Mouse (Mus musculus) midbrain, embryonic 15.5 days (tissue): ENCODE results near the gene Eps15. TPM values are rescaled to one million over a fixed set of nuclear protein-coding genes. Genes with fewer than 3 reads are reported as not detected.

Experiments
- ATAC-seq: fragments of 200-750 bp; cut with Nextera tagmentation; replicated peaks from 2 replicates; pipeline ENCODE4 v1.8.0; 2017; ENCODE audit warnings: moderate TSS enrichment
- H3K27ac ChIP-seq: fragments of 300-500 bp; sonication (generic); 2 replicates; pipeline ENCODE4 v1.5.1; 2015; ENCODE audit warnings: mild to moderate bottlenecking, inconsistent platforms
- H3K27me3 ChIP-seq: fragments of 300-500 bp; sonication (generic); replicated peaks from 2 replicates; pipeline ENCODE4 v1.6.1; 2015; ENCODE audit warnings: inconsistent platforms
- H3K36me3 ChIP-seq: fragments of 300-500 bp; sonication (generic); replicated peaks from 2 replicates; pipeline ENCODE4 v1.6.1; 2015; ENCODE audit warnings: inconsistent platforms
- H3K4me1 ChIP-seq: fragments of 300-500 bp; sonication (generic); 2 replicates; pipeline ENCODE4 v1.6.1; 2015; ENCODE audit warnings: inconsistent platforms
- H3K4me2 ChIP-seq: fragments of 300-500 bp; sonication (generic); 2 replicates; pipeline ENCODE4 v1.6.1; 2015; ENCODE audit warnings: inconsistent platforms, mild to moderate bottlenecking, moderate library complexity
- H3K4me3 ChIP-seq: fragments of 300-500 bp; sonication (generic); 2 replicates; pipeline ENCODE4 v1.5.1; 2015; ENCODE audit warnings: mild to moderate bottlenecking, inconsistent platforms
- H3K9ac ChIP-seq: fragments of 300-500 bp; sonication (generic); 2 replicates; pipeline ENCODE4 v1.6.1; 2015; ENCODE audit warnings: mild to moderate bottlenecking, inconsistent platforms
- H3K9me3 ChIP-seq: fragments of 300-500 bp; sonication (generic); 2 replicates; pipeline ENCODE4 v1.6.1; 2016; ENCODE audit warnings: inconsistent platforms
- WGBS: fragments of 180-500 bp; shearing (Covaris S2); methylation state at CpG from one replicate; pipeline ENCODE4 v1.1.7; 2015; ENCODE audit warnings: mixed read lengths; 5-methylcytosine and 5-hydroxymethylcytosine counted together
- polyA plus RNA-seq: library from polyadenylated mRNA; unstranded; fragments of >200 nt; fragmentation: Nextera tagmentation; extraction: Ambion mirVana; gene quantifications from 2 replicates; pipeline ENCODE4 v1.2.1, GENCODE M21; 2015

Gene Eps15
- polyA plus RNA-seq, 1 experiment from 2014 or later = 61.0 TPM

DNA sequence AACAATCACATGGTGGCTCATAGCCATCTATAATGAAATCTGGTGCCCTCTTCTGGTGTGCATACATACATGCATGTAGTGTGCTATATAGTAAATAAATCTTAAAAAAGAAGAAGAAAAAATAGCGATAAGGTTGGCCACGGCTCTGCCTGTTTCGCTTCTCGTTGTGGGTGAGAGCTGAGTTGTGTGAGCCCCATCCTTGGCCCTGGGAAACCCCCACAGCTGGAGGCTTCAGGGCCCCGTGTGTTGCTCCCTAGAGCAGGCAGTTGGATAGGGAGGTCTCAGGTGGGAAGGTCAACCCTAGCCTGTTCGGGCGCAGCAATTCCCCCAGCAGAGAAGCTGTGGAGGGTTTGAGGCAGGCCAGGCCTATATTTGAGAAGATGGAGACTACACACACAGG, 150.2 kb downstream of the Eps15 start:
- H3K4me3 ChIP-seq = no peak overlapping the region
- H3K36me3 ChIP-seq = no peaks in the 10 kb centered on the region
- H3K4me1 ChIP-seq = peaks cover 8% of the 10 kb centered on the region; the same call in 1 of the 2 replicates
- WGBS = 90% methylated on average over 7 of the region's 7 CpGs
- H3K9ac ChIP-seq = no peak overlapping the region
- H3K9me3 ChIP-seq = no peaks in the 10 kb centered on the region
- H3K4me2 ChIP-seq = no peak overlapping the region
- no peak for ATAC-seq
- no peak overlapping the region for H3K27ac ChIP-seq
- H3K27me3 ChIP-seq = no peaks in the 10 kb centered on the region

DNA sequence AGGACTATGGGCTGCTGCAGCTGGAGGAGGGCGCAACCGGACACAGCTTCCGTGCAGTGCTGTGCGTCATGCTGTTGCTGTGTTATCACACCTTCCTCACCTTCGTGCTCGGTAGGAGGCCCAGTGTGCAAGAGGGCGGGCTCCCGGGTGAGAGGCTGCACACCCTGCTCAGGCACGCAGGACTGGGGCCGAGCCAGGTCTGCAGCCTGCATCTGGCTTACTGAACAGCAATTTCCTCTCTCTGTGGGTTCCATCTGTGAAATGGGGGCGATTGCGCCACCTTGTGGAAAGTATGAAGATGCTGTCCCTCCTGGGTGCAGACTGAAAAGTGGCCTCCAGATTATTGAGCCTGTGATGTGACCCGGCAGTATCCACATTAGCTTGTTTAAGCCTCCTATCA, 150.8 kb downstream of the Eps15 start:
- Histone ChIP-seq H3K4me3 (no peak overlapping the region), H3K27ac (no peak overlapping the region), H3K9me3 (no peaks in the 10 kb centered on the region), H3K36me3 (no peaks in the 10 kb centered on the region), H3K4me1 (peaks cover 8% of the 10 kb centered on the region; the same call in 1 of the 2 replicates), H3K9ac (no peak overlapping the region), H3K4me2 (no peak overlapping the region), H3K27me3 (no peaks in the 10 kb centered on the region)
- no peak for ATAC-seq
- 57% methylated on average over 13 of the region's 13 CpGs for WGBS

GRCm38 (mm10) chr4:109432668-109433375, 152.8 kb downstream of the Eps15 start:
- Histone ChIP-seq H3K27ac (no peak overlapping the region), H3K9me3 (no peaks in the 10 kb centered on the region), H3K4me1 (peaks cover 8% of the 10 kb centered on the region; the same call in 1 of the 2 replicates), H3K36me3 (no peaks in the 10 kb centered on the region), H3K4me3 (no peak overlapping the region), H3K9ac (no peak overlapping the region), H3K4me2 (no peak overlapping the region), H3K27me3 (no peaks in the 10 kb centered on the region)
- WGBS = 74% methylated on average over 16 of the region's 16 CpGs
- ATAC-seq = peak; percentile 48

GRCm38 (mm10) chr4:109433641-109434040, 153.6 kb downstream of the Eps15 start:
- Histone ChIP-seq H3K27ac (no peak overlapping the region), H3K9ac (no peak overlapping the region), H3K9me3 (no peaks in the 10 kb centered on the region), H3K36me3 (no peaks in the 10 kb centered on the region), H3K4me2 (no peak overlapping the region), H3K27me3 (no peaks in the 10 kb centered on the region), H3K4me3 (no peak overlapping the region), H3K4me1 (peaks cover 8% of the 10 kb centered on the region; the same call in 1 of the 2 replicates)
- no peak for ATAC-seq
- WGBS = 82% methylated on average over 6 of the region's 6 CpGs

DNA sequence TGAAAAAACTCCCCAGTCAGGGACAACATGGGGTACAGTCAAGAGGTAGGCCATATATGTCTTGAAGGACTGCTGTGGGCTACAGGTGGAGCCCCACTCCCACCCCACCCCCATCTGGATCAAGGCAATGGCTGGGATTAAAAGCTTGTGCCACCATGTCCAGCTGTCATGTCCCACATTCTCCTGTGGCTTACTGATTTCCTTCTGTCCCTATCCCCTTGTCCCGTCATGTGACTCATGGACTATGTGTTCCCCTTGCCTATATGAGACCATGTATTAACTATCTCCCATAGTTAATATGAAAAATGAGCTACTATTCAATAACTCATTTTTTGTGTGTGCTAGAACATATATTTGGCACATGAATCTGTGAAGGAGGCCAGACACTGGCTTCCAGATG, 154.2 kb downstream of the Eps15 start:
- Histone ChIP-seq H3K4me1 (peaks cover 8% of the 10 kb centered on the region; the same call in 1 of the 2 replicates), H3K4me2 (no peak overlapping the region), H3K9ac (no peak overlapping the region), H3K9me3 (no peaks in the 10 kb centered on the region), H3K36me3 (no peaks in the 10 kb centered on the region), H3K27ac (no peak overlapping the region), H3K27me3 (no peaks in the 10 kb centered on the region), H3K4me3 (no peak overlapping the region)
- WGBS = 90% methylated on average over 1 of the region's 1 CpGs
- no peak for ATAC-seq

Other genes with a start within 250 kb of the Eps15 start
- gene Osbpl9, start 78.0 kb upstream of the Eps15 start, polyA plus RNA-seq = 74.0 and 75.0 TPM in 2 replicates
- 0.18 and 0.40 TPM in 2 replicates for gene Calr4, start 45.8 kb upstream of the Eps15 start, polyA plus RNA-seq
- 2.0 and 2.4 TPM in 2 replicates for gene Ttc39a, start 126.4 kb downstream of the Eps15 start, polyA plus RNA-seq
- 61.2 and 63.9 TPM in 2 replicates for gene Rnf11, start 204.5 kb downstream of the Eps15 start, polyA plus RNA-seq